Mouse (Mus musculus): ENCODE results near the gene Cdc42bpa. TPM values are rescaled to one million over a fixed set of nuclear protein-coding genes. Genes with fewer than 3 reads are reported as not detected.

The Cdc42bpa gene
- polyA plus RNA-seq (2014; fragmentation: Nextera tagmentation; extraction: Ambion mirVana), result 22.7 and 26.1 TPM in 2 replicates

- Histone ChIP-seq H3K4me2 (replicated peaks; ENCODE audit: low read depth, low read length) (peak within 1 kb of the TSS; percentile 66), H3K4me3 (ENCODE audit: low read depth, low read length) (peak within 1 kb of the TSS; percentile 69), H3K27ac (ENCODE audit: low read length) (peak within 1 kb of the TSS; percentile 91), H3K27me3 (ENCODE audit: control insufficient read depth, insufficient read depth, low read length) (no peaks in the 10 kb centered on the region), H3K9ac (replicated peaks; ENCODE audit: low read depth, low read length) (peak within 1 kb of the TSS; percentile 94), H3K4me1 (ENCODE audit: control insufficient read depth, insufficient read depth, low read length) (peaks cover 14% of the 10 kb centered on the region; the same call in 1 of the 2 replicates), H3K36me3 (ENCODE audit: control insufficient read depth, insufficient read depth, low read length) (no peaks in the 10 kb centered on the region), H3K9me3 (ENCODE audit: control insufficient read depth, low read depth, low read length) (no peaks in the 10 kb centered on the region)
- ATAC-seq (ENCODE audit: insufficient number of reproducible peaks, insufficient read depth, low FRiP score, low read depth), result peak; percentile 95
- under 1% methylated on average over 105 of the region's 128 CpGs for WGBS
Measured at GRCm38 (mm10) chr1:179959721-179960542, at the start of gene Cdc42bpa. TSS of gene Cdc42bpa (plus strand) at chr1:179960472.

- Histone ChIP-seq H3K4me3 (ENCODE audit: low read depth, low read length) (no peak overlapping the region), H3K4me1 (ENCODE audit: control insufficient read depth, insufficient read depth, low read length) (no peaks in the 10 kb centered on the region), H3K27me3 (ENCODE audit: control insufficient read depth, insufficient read depth, low read length) (no peaks in the 10 kb centered on the region), H3K9me3 (ENCODE audit: control insufficient read depth, low read depth, low read length) (no peaks in the 10 kb centered on the region), H3K9ac (replicated peaks; ENCODE audit: low read depth, low read length) (no peak overlapping the region), H3K4me2 (replicated peaks; ENCODE audit: low read depth, low read length) (no peak overlapping the region), H3K27ac (ENCODE audit: low read length) (no peak overlapping the region), H3K36me3 (ENCODE audit: control insufficient read depth, insufficient read depth, low read length) (no peaks in the 10 kb centered on the region)
- 60% methylated on average over 4 of the region's 4 CpGs for WGBS
- ATAC-seq (ENCODE audit: insufficient number of reproducible peaks, insufficient read depth, low FRiP score, low read depth), result peak; percentile 69; the same call in 1 of the 2 replicates
Measured at GRCm38 (mm10) chr1:179913471-179913870, 46.8 kb upstream of the Cdc42bpa start.

- Histone ChIP-seq H3K27ac (ENCODE audit: low read length) (no peak overlapping the region), H3K4me3 (ENCODE audit: low read depth, low read length) (no peak overlapping the region), H3K36me3 (ENCODE audit: control insufficient read depth, insufficient read depth, low read length) (no peaks in the 10 kb centered on the region), H3K4me2 (replicated peaks; ENCODE audit: low read depth, low read length) (no peak overlapping the region), H3K9me3 (ENCODE audit: control insufficient read depth, low read depth, low read length) (no peaks in the 10 kb centered on the region), H3K9ac (replicated peaks; ENCODE audit: low read depth, low read length) (no peak overlapping the region), H3K27me3 (ENCODE audit: control insufficient read depth, insufficient read depth, low read length) (no peaks in the 10 kb centered on the region), H3K4me1 (ENCODE audit: control insufficient read depth, insufficient read depth, low read length) (no peaks in the 10 kb centered on the region)
- ATAC-seq (ENCODE audit: insufficient number of reproducible peaks, insufficient read depth, low FRiP score, low read depth), result no peak
- 54% methylated on average over 4 of the region's 4 CpGs for WGBS
Measured at GRCm38 (mm10) chr1:179917036-179917435, 43.2 kb upstream of the Cdc42bpa start.

GRCm38 (mm10) chr1:179917481-179917880, 42.8 kb upstream of the Cdc42bpa start:
- H3K36me3 ChIP-seq (ENCODE audit: control insufficient read depth, insufficient read depth, low read length), result no peaks in the 10 kb centered on the region
- no peak overlapping the region for H3K27ac ChIP-seq (ENCODE audit: low read length)
- whole genome bisulfite sequencing, result 72% methylated on average over 11 of the region's 11 CpGs
- no peak overlapping the region for H3K9ac ChIP-seq (replicated peaks; ENCODE audit: low read depth, low read length)
- H3K27me3 ChIP-seq (ENCODE audit: control insufficient read depth, insufficient read depth, low read length), result no peaks in the 10 kb centered on the region
- no peak overlapping the region for H3K4me3 ChIP-seq (ENCODE audit: low read depth, low read length)
- H3K9me3 ChIP-seq (ENCODE audit: control insufficient read depth, low read depth, low read length), result no peaks in the 10 kb centered on the region
- ATAC-seq (ENCODE audit: insufficient number of reproducible peaks, insufficient read depth, low FRiP score, low read depth), result no peak
- no peak overlapping the region for H3K4me2 ChIP-seq (replicated peaks; ENCODE audit: low read depth, low read length)
- H3K4me1 ChIP-seq (ENCODE audit: control insufficient read depth, insufficient read depth, low read length), result no peaks in the 10 kb centered on the region

- Histone ChIP-seq H3K9me3 (ENCODE audit: control insufficient read depth, low read depth, low read length) (no peaks in the 10 kb centered on the region), H3K27me3 (ENCODE audit: control insufficient read depth, insufficient read depth, low read length) (no peaks in the 10 kb centered on the region), H3K4me1 (ENCODE audit: control insufficient read depth, insufficient read depth, low read length) (no peaks in the 10 kb centered on the region), H3K4me2 (replicated peaks; ENCODE audit: low read depth, low read length) (no peak overlapping the region), H3K4me3 (ENCODE audit: low read depth, low read length) (no peak overlapping the region), H3K27ac (ENCODE audit: low read length) (no peak overlapping the region), H3K9ac (replicated peaks; ENCODE audit: low read depth, low read length) (no peak overlapping the region), H3K36me3 (ENCODE audit: control insufficient read depth, insufficient read depth, low read length) (no peaks in the 10 kb centered on the region)
- WGBS, result 84% methylated on average over 8 of the region's 8 CpGs
- no peak for ATAC-seq (ENCODE audit: insufficient number of reproducible peaks, insufficient read depth, low FRiP score, low read depth)
Measured at GRCm38 (mm10) chr1:179919656-179920436, 40.4 kb upstream of the Cdc42bpa start.

GRCm38 (mm10) chr1:179923661-179924405, 36.4 kb upstream of the Cdc42bpa start:
- no peak overlapping the region for H3K4me2 ChIP-seq (replicated peaks; ENCODE audit: low read depth, low read length)
- H3K36me3 ChIP-seq (ENCODE audit: control insufficient read depth, insufficient read depth, low read length), result no peaks in the 10 kb centered on the region
- no peaks in the 10 kb centered on the region for H3K4me1 ChIP-seq (ENCODE audit: control insufficient read depth, insufficient read depth, low read length)
- H3K9me3 ChIP-seq (ENCODE audit: control insufficient read depth, low read depth, low read length), result no peaks in the 10 kb centered on the region
- no peak overlapping the region for H3K27ac ChIP-seq (ENCODE audit: low read length)
- H3K27me3 ChIP-seq (ENCODE audit: control insufficient read depth, insufficient read depth, low read length), result no peaks in the 10 kb centered on the region
- 52% methylated on average over 10 of the region's 10 CpGs for WGBS
- ATAC-seq (ENCODE audit: insufficient number of reproducible peaks, insufficient read depth, low FRiP score, low read depth), result no peak
- H3K4me3 ChIP-seq (ENCODE audit: low read depth, low read length), result no peak overlapping the region
- H3K9ac ChIP-seq (replicated peaks; ENCODE audit: low read depth, low read length), result no peak overlapping the region

- H3K4me3 ChIP-seq (ENCODE audit: low read depth, low read length), result no peak overlapping the region
- H3K36me3 ChIP-seq (ENCODE audit: control insufficient read depth, insufficient read depth, low read length), result no peaks in the 10 kb centered on the region
- 63% methylated on average over 6 of the region's 6 CpGs for WGBS
- no peaks in the 10 kb centered on the region for H3K27me3 ChIP-seq (ENCODE audit: control insufficient read depth, insufficient read depth, low read length)
- no peak overlapping the region for H3K4me2 ChIP-seq (replicated peaks; ENCODE audit: low read depth, low read length)
- no peaks in the 10 kb centered on the region for H3K4me1 ChIP-seq (ENCODE audit: control insufficient read depth, insufficient read depth, low read length)
- no peaks in the 10 kb centered on the region for H3K9me3 ChIP-seq (ENCODE audit: control insufficient read depth, low read depth, low read length)
- H3K27ac ChIP-seq (ENCODE audit: low read length), result no peak overlapping the region
- H3K9ac ChIP-seq (replicated peaks; ENCODE audit: low read depth, low read length), result no peak overlapping the region
- ATAC-seq (ENCODE audit: insufficient number of reproducible peaks, insufficient read depth, low FRiP score, low read depth), result no peak
Measured at GRCm38 (mm10) chr1:179926240-179926639, 34.0 kb upstream of the Cdc42bpa start.

GRCm38 (mm10) chr1:179927102-179927501, 33.2 kb upstream of the Cdc42bpa start:
- Histone ChIP-seq H3K4me1 (ENCODE audit: control insufficient read depth, insufficient read depth, low read length) (no peaks in the 10 kb centered on the region), H3K36me3 (ENCODE audit: control insufficient read depth, insufficient read depth, low read length) (no peaks in the 10 kb centered on the region), H3K4me2 (replicated peaks; ENCODE audit: low read depth, low read length) (no peak overlapping the region), H3K9me3 (ENCODE audit: control insufficient read depth, low read depth, low read length) (no peaks in the 10 kb centered on the region), H3K9ac (replicated peaks; ENCODE audit: low read depth, low read length) (no peak overlapping the region), H3K4me3 (ENCODE audit: low read depth, low read length) (no peak overlapping the region), H3K27ac (ENCODE audit: low read length) (no peak overlapping the region), H3K27me3 (ENCODE audit: control insufficient read depth, insufficient read depth, low read length) (no peaks in the 10 kb centered on the region)
- ATAC-seq (ENCODE audit: insufficient number of reproducible peaks, insufficient read depth, low FRiP score, low read depth), result no peak
- 84% methylated on average over 6 of the region's 6 CpGs for WGBS

Data from stomach, embryonic 14.5 days (tissue).